Mouse (Mus musculus) kidney, adult 2 months (tissue): ENCODE measurements at regions not wholly inside any gene's neighbourhood (a gene's known extent, or its start where the extent isn't known, plus 50 kb on each side); places are given as distances from the start of the nearest gene placed in this dataset.

Source experiments
- DNase-seq: peaks from one replicate; pipeline ENCODE4 v3.0.0; 2021
- H3K27ac ChIP-seq: fragments of 200-500 bp; 2 replicates; pipeline ENCODE4 v1.5.1; 2012; ENCODE audit warnings: low read depth, low read length, control low read depth, inconsistent platforms; ENCODE audit not compliant: insufficient read depth
- H3K27me3 ChIP-seq: fragments of 200-500 bp; replicated peaks from 2 replicates; pipeline ENCODE4 v1.6.1; 2012; ENCODE audit warnings: mild to moderate bottlenecking, moderate library complexity, low read length, inconsistent platforms; ENCODE audit not compliant: control insufficient read depth, insufficient read depth
- H3K36me3 ChIP-seq: fragments of 200-500 bp; 2 replicates; pipeline ENCODE4 v1.6.1; 2012; ENCODE audit warnings: mild to moderate bottlenecking, moderate library complexity, low read length, inconsistent platforms; ENCODE audit not compliant: control insufficient read depth, insufficient read depth
- H3K4me1 ChIP-seq: fragments of 200-500 bp; 2 replicates; pipeline ENCODE4 v1.6.1; 2011; ENCODE audit warnings: low read length; ENCODE audit not compliant: control insufficient read depth, insufficient read depth
- H3K4me3 ChIP-seq: fragments of 200-500 bp; 2 replicates; pipeline ENCODE4 v1.5.1; 2011; ENCODE audit warnings: mild to moderate bottlenecking, low read depth, low read length, control low read depth; ENCODE audit not compliant: insufficient read depth
- CTCF ChIP-seq: fragments of 200-500 bp; conservative IDR thresholded peaks from 2 replicates; pipeline ENCODE4 v1.5.1; 2011; ENCODE audit warnings: low read depth, mild to moderate bottlenecking, control low read depth, low read length, moderate library complexity, mixed read lengths; ENCODE audit not compliant: insufficient read depth, insufficient read length
- POLR2A ChIP-seq: fragments of 200-500 bp; IDR thresholded peaks from one replicate; pipeline ENCODE4 v1.6.1; 2011; ENCODE audit warnings: low read depth, low read length, control low read depth
- WGBS: fragments of 180-500 bp; shearing (Covaris S2); methylation state at CpG from one replicate; pipeline ENCODE4 v1.1.7; 2018; 5-methylcytosine and 5-hydroxymethylcytosine counted together

- H3K27ac ChIP-seq: no peak overlapping the region
- 65% methylated on average over 2 of the region's 2 CpGs for WGBS
- H3K27me3 ChIP-seq: no peaks in the 10 kb centered on the region
Observed at GRCm38 (mm10) chr2:105454353-105454752, 55.2 kb upstream of the Rcn1 start.

DNA sequence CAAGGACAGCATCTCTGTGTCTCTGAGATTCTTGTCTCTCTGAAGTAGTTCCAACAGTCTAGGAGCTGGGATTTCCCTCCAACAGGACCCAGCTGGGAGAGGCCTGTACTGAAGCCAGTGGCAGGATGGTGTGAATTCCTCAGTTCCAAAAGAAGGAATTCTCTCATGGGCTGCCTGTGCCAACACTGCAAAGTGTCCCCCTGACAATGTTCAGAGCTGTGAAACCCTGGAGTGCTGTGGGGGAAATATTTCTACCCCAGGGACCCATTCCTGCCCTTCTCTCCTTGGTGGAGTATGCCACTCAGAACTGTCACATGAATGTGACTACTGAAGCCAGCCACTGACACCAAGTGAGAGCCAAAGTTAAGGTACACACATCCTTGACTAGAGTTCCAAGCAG is 55.7 kb upstream of the Rcn1 start:
- Histone ChIP-seq H3K27ac (no peak overlapping the region), H3K4me1 (no peaks in the 10 kb centered on the region), H3K36me3 (no peaks in the 10 kb centered on the region), H3K27me3 (no peaks in the 10 kb centered on the region), H3K4me3 (no peak overlapping the region)
- no peak for DNase-seq
- TF ChIP-seq POLR2A: no peak
- TF ChIP-seq CTCF: no peak

More at GRCm38 (mm10) chr2:105454353-105454752, 55.2 kb upstream of the Rcn1 start:
- H3K36me3 ChIP-seq: no peaks in the 10 kb centered on the region
- no peak for TF ChIP-seq POLR2A
- no peak for TF ChIP-seq CTCF
- no peak for DNase-seq
- no peaks in the 10 kb centered on the region for H3K4me1 ChIP-seq
- H3K4me3 ChIP-seq: no peak overlapping the region

DNA sequence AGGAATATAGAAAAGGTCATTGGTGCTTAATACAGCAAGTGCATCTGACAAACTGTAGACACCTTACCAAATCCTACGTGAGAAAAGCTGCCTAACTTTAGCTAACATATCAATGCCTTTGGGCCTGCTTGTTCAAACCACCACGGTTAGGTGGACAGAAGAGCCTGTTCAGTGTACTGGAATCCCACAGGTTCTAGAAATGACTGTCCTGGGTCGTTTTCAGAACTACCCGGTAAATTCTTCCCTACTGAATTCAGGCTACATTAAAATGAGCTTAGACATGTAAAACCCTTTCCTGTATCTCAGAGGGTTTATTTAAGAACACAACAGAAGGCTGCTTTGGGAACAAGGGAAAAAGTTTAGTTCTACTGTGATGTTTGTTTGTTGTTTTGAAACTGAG is 59.5 kb upstream of the Rcn1 start:
- Histone ChIP-seq H3K27ac (no peak overlapping the region), H3K4me3 (no peak overlapping the region), H3K36me3 (no peaks in the 10 kb centered on the region), H3K27me3 (no peaks in the 10 kb centered on the region), H3K4me1 (no peaks in the 10 kb centered on the region)
- 90% methylated on average over 4 of the region's 4 CpGs for WGBS
- TF ChIP-seq CTCF (no peak), POLR2A (no peak)
- DNase-seq: no peak

- no peak overlapping the region for H3K27ac ChIP-seq
- no peaks in the 10 kb centered on the region for H3K36me3 ChIP-seq
- DNase-seq: no peak
- WGBS: 80% methylated on average over 9 of the region's 9 CpGs
- no peaks in the 10 kb centered on the region for H3K4me1 ChIP-seq
- no peaks in the 10 kb centered on the region for H3K27me3 ChIP-seq
- no peak overlapping the region for H3K4me3 ChIP-seq
- TF ChIP-seq CTCF (no peak), POLR2A (no peak)
Observed at GRCm38 (mm10) chr2:105459512-105459911, 60.4 kb upstream of the Rcn1 start.

DNA sequence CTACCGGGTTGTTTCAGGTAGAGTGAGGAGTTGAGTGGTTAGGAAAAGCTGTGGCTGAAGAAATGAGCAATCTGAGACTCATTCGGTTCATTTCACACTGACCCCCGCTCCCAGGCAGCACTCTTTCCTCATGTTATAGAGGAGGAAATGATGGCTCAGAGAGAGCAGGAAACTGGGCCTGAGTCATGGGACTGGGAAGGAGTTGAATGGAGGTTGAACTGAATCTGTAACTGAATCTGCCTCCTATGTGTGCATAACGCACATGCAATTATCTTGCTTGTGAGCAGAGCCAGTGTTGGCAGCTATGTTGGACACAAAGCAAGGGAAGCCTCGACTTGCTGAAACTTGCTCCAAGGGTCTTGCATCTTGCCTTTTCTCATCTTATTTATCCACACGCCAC is 66.5 kb upstream of the Rcn1 start:
- no peaks in the 10 kb centered on the region for H3K27me3 ChIP-seq
- H3K4me3 ChIP-seq: no peak overlapping the region
- 69% methylated on average over 6 of the region's 6 CpGs for WGBS
- no peaks in the 10 kb centered on the region for H3K4me1 ChIP-seq
- TF ChIP-seq POLR2A (no peak), CTCF (no peak)
- H3K36me3 ChIP-seq: no peaks in the 10 kb centered on the region
- no peak for DNase-seq
- no peak overlapping the region for H3K27ac ChIP-seq

- peak; percentile 50 for DNase-seq
- TF ChIP-seq CTCF (peak; percentile 65), POLR2A (no peak)
- 36% methylated on average over 5 of the region's 5 CpGs for WGBS
Observed at GRCm38 (mm10) chr2:105468930-105469329, 69.8 kb upstream of the Rcn1 start.

GRCm38 (mm10) chr2:105476028-105476677 is 77.0 kb upstream of the Rcn1 start:
- no peak overlapping the region for H3K4me3 ChIP-seq
- WGBS: 76% methylated on average over 7 of the region's 7 CpGs
- no peak overlapping the region for H3K27ac ChIP-seq
- TF ChIP-seq CTCF: no peak
- no peak for TF ChIP-seq POLR2A
- H3K36me3 ChIP-seq: no peaks in the 10 kb centered on the region
- no peaks in the 10 kb centered on the region for H3K4me1 ChIP-seq
- DNase-seq: no peak
- no peaks in the 10 kb centered on the region for H3K27me3 ChIP-seq

More at GRCm38 (mm10) chr2:105468930-105469329, 69.8 kb upstream of the Rcn1 start:
- H3K4me1 ChIP-seq: no peaks in the 10 kb centered on the region
- H3K27ac ChIP-seq: no peak overlapping the region
- no peak overlapping the region for H3K4me3 ChIP-seq
- H3K36me3 ChIP-seq: no peaks in the 10 kb centered on the region
- H3K27me3 ChIP-seq: no peaks in the 10 kb centered on the region
